Mouse (Mus musculus) liver, postnatal 0 days (tissue): ENCODE measurements around the gene Lypd6b. TPM values are rescaled to one million over a fixed set of nuclear protein-coding genes. Genes with fewer than 3 reads are reported as not detected.

ENCODE experiments used
- ATAC-seq: fragments of 200-750 bp; cut with Nextera tagmentation; 2 replicates; pipeline ENCODE4 v1.8.0; 2017; ENCODE audit warnings: mild to moderate bottlenecking, moderate library complexity
- DNase-seq: peaks from one replicate; pipeline ENCODE4 v3.0.0-alpha.2; 2016
- H3K27ac ChIP-seq: fragments of 300-500 bp; sonication (generic); 2 replicates; pipeline ENCODE4 v1.5.1; 2014; ENCODE audit warnings: antibody characterized with exemption, moderate library complexity, mild to moderate bottlenecking, low read depth
- H3K27me3 ChIP-seq: fragments of 300-500 bp; sonication (generic); 2 replicates; pipeline ENCODE4 v1.6.1; 2014; ENCODE audit warnings: low read length, control low read depth, mixed read lengths; ENCODE audit not compliant: insufficient read depth
- H3K36me3 ChIP-seq: fragments of 300-500 bp; sonication (generic); replicated peaks from 2 replicates; pipeline ENCODE4 v1.6.1; 2014; ENCODE audit warnings: mild to moderate bottlenecking, control low read depth, low read length, moderate library complexity, mixed read lengths; ENCODE audit not compliant: insufficient read depth
- H3K4me1 ChIP-seq: fragments of 300-500 bp; sonication (generic); 2 replicates; pipeline ENCODE4 v1.6.1; 2014; ENCODE audit warnings: antibody characterized with exemption, mild to moderate bottlenecking, control low read depth; ENCODE audit not compliant: insufficient read depth
- H3K4me2 ChIP-seq: fragments of 300-500 bp; sonication (generic); 2 replicates; pipeline ENCODE4 v1.6.1; 2014; ENCODE audit warnings: low read depth, mild to moderate bottlenecking, low read length, moderate library complexity, mixed read lengths
- H3K4me3 ChIP-seq: fragments of 300-500 bp; sonication (generic); 2 replicates; pipeline ENCODE4 v1.5.1; 2014; ENCODE audit warnings: low read depth, low read length
- H3K9ac ChIP-seq: fragments of 300-500 bp; sonication (generic); replicated peaks from 2 replicates; pipeline ENCODE4 v1.6.1; 2014; ENCODE audit warnings: mild to moderate bottlenecking, moderate library complexity
- H3K9me3 ChIP-seq: fragments of 300-500 bp; sonication (generic); 2 replicates; pipeline ENCODE4 v1.6.1; 2016; ENCODE audit warnings: mild to moderate bottlenecking, control low read depth, low read length, mixed read lengths
- CTCF ChIP-seq: sonication (generic); IDR thresholded peaks from 2 replicates; pipeline ENCODE4 v1.5.1; 2016; ENCODE audit warnings: antibody characterized with exemption, low read depth
- EP300 ChIP-seq: IDR thresholded peaks from 2 replicates; pipeline ENCODE4 v1.6.1; 2016; ENCODE audit warnings: antibody characterized with exemption, low read depth, mild to moderate bottlenecking
- whole genome bisulfite sequencing: fragments of 180-500 bp; shearing (Covaris S2); extraction: QIAGEN DNeasy Blood & Tissue Kit; methylation state at CpG from one replicate; pipeline ENCODE4 v1.1.7; 2014; ENCODE audit not compliant: insufficient replicate concordance; 5-methylcytosine and 5-hydroxymethylcytosine counted together
- polyA plus RNA-seq: library from polyadenylated mRNA; unstranded; fragments of >200 nt; fragmentation: Nextera tagmentation; extraction: Ambion mirVana; gene quantifications from 2 replicates; pipeline ENCODE4 v1.2.1, GENCODE M21; 2015

Gene Lypd6b
- polyA plus RNA-seq, 1 experiment from 2014 or later, result not detected

DNA sequence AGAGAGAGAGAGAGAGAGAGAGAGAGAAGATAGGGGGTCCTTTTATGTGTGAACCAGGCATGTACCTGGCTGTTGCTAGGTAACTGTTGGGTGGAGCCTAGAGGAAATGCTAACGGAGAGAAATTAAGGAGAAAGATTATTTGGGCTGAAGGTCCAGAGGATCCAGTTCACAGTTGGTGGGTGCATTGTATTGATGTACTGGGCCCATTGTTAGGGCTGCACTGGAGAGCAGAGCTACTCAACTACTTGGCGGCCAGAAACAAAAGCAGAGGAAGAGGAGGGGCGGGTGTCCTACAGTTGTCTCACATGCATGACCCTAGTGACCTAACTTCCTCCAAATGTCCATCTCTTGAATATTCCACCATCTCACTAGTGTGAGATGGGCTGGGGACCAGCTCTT lies 96.5 kb downstream of the Lypd6b start:
- Histone ChIP-seq H3K9me3 (no peaks in the 10 kb centered on the region), H3K9ac (no peak overlapping the region), H3K4me2 (no peak overlapping the region), H3K36me3 (no peaks in the 10 kb centered on the region), H3K4me1 (no peaks in the 10 kb centered on the region), H3K27ac (no peak overlapping the region), H3K27me3 (no peaks in the 10 kb centered on the region), H3K4me3 (no peak overlapping the region)
- TF ChIP-seq CTCF (no peak), EP300 (no peak)
- ATAC-seq (no peak), DNase-seq (no peak)
- WGBS, result 57% methylated on average over 3 of the region's 3 CpGs

DNA sequence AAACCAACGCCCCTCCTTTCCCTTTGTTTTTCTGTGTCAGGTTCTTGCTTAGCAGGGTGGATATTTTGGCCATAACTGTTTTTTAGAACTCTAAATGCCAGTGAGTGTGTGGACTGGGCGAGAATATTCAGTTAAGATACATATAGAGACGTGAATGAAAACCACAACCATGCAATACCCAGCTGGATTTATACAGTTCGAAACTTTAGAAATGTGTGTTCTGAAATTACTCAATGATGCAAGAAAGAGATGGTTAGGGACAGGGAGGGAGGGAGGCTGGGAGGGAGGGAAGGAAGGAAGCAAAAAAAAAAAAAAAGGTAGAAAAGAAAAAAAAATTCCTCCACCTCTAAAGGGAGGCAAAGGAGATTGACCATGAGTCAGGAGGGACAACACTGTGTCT lies 98.7 kb downstream of the Lypd6b start:
- Histone ChIP-seq H3K9ac (no peak overlapping the region), H3K4me2 (no peak overlapping the region), H3K4me1 (no peaks in the 10 kb centered on the region), H3K27ac (no peak overlapping the region), H3K4me3 (no peak overlapping the region), H3K27me3 (no peaks in the 10 kb centered on the region), H3K36me3 (no peaks in the 10 kb centered on the region), H3K9me3 (no peaks in the 10 kb centered on the region)
- no peak for TF ChIP-seq EP300
- no peak for TF ChIP-seq CTCF
- WGBS, result 59% methylated on average over 4 of the region's 4 CpGs
- no peak for ATAC-seq
- no peak for DNase-seq

GRCm38 (mm10) chr2:49888346-49888745 lies 100.9 kb downstream of the Lypd6b start:
- ATAC-seq, result no peak
- Histone ChIP-seq H3K27me3 (no peaks in the 10 kb centered on the region), H3K9ac (no peak overlapping the region), H3K4me3 (no peak overlapping the region), H3K4me1 (no peaks in the 10 kb centered on the region), H3K36me3 (no peaks in the 10 kb centered on the region), H3K9me3 (no peaks in the 10 kb centered on the region), H3K4me2 (no peak overlapping the region), H3K27ac (no peak overlapping the region)
- TF ChIP-seq EP300 (no peak), CTCF (no peak)
- 69% methylated on average over 4 of the region's 4 CpGs for WGBS
- DNase-seq, result no peak

- H3K4me3 ChIP-seq, result no peak overlapping the region
Measured at GRCm38 (mm10) chr2:49890727-49891126, 103.2 kb downstream of the Lypd6b start.

DNA sequence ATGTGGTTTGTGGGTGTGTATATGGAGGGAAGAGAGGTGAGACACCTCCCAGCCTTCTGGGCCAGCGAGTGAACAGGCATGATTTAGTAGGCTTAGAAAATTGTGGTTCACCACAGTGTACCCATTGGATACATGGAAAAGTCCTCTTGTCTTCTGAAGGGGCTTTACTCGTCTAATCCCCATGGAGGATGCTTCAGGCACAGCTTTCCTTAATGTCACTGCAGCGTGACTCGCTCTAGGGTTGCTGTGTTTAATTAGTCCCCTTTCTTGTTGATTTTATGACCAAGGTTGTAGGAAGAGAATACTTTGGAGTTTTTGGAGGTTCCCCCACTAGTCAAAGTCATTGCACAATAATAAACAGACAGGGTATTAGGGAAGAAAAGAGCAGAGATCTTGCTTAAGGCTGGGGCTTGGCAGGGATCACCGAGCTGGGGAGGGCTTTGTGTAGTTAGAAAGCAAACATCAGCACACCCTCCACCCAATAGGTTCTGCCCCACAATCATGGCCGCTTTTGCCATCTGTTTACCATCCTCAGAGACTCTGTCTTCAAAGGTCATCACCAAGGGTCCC lies 122.4 kb downstream of the Lypd6b start:
- H3K4me3 ChIP-seq, result no peak overlapping the region
- DNase-seq (no peak), ATAC-seq (no peak)
- no peak overlapping the region for H3K27ac ChIP-seq
- TF ChIP-seq EP300 (no peak), CTCF (no peak)
- no peaks in the 10 kb centered on the region for H3K9me3 ChIP-seq
- H3K36me3 ChIP-seq, result no peaks in the 10 kb centered on the region
- no peak overlapping the region for H3K9ac ChIP-seq
- H3K4me2 ChIP-seq, result no peak overlapping the region
- H3K27me3 ChIP-seq, result no peaks in the 10 kb centered on the region
- 64% methylated on average over 6 of the region's 6 CpGs for WGBS
- no peaks in the 10 kb centered on the region for H3K4me1 ChIP-seq

More at GRCm38 (mm10) chr2:49890727-49891126, 103.2 kb downstream of the Lypd6b start:
- WGBS, result 59% methylated on average over 2 of the region's 2 CpGs
- H3K4me1 ChIP-seq, result no peaks in the 10 kb centered on the region
- no peaks in the 10 kb centered on the region for H3K36me3 ChIP-seq
- no peak overlapping the region for H3K4me2 ChIP-seq
- no peaks in the 10 kb centered on the region for H3K9me3 ChIP-seq
- H3K27me3 ChIP-seq, result no peaks in the 10 kb centered on the region
- no peak for ATAC-seq
- H3K9ac ChIP-seq, result no peak overlapping the region
- DNase-seq, result no peak
- H3K27ac ChIP-seq, result no peak overlapping the region
- TF ChIP-seq CTCF (no peak), EP300 (no peak)

DNA sequence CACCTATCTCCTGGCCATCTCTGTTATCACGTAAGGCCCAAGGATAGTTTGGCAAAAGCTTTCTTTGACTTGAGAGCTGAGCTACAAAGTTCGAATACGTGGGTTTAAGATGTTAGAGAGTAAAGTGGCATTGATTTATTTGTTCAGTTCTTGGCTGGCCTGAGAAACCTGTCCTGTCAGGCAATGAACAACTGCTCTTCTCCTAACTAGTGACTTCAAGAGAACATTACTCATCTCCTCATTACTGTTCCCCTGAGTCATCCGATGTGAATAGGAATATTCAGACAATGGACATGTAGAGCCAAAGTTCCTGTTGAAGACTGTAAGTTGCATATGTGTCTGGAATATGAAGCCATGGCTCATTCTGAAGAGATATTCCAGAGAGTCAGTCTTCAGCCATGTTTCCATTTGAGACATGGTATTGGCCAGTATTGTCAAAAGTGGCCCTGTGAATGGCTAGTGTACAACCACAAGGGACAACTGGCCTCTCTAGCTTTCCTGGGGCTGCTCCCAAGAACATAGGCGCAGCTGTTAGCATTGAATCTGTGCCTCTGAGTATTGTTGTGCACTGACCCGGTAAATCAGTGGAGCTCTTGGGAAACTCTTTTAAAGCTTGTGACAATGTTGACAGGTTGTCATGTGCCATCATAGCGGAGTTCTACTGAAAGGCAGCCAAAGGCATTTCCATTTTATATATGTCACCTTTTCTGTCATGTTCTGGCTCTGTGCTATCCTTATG lies 124.0 kb downstream of the Lypd6b start:
- TF ChIP-seq CTCF (no peak), EP300 (no peak)
- H3K27me3 ChIP-seq, result no peaks in the 10 kb centered on the region

More for the DNA sequence above, 124.0 kb downstream of the Lypd6b start:
- H3K9me3 ChIP-seq, result no peaks in the 10 kb centered on the region
- H3K4me3 ChIP-seq, result no peak overlapping the region
- no peak overlapping the region for H3K4me2 ChIP-seq
- ATAC-seq (no peak), DNase-seq (no peak)
- WGBS, result 71% methylated on average over 7 of the region's 7 CpGs
- no peak overlapping the region for H3K9ac ChIP-seq
- H3K36me3 ChIP-seq, result no peaks in the 10 kb centered on the region
- H3K27ac ChIP-seq, result no peak overlapping the region
- no peaks in the 10 kb centered on the region for H3K4me1 ChIP-seq
